Mouse (Mus musculus): ENCODE data around the gene Aldh6a1. TPM values are rescaled to one million over a fixed set of nuclear protein-coding genes. Genes with fewer than 3 reads are reported as not detected.

The Aldh6a1 gene
- total and polyA plus RNA-seq, 2 experiments from 2014 or later = 37.4 to 41.3 TPM

GRCm38 (mm10) chr12:84399663-84400062 is 51.1 kb downstream of the Aldh6a1 start:
- no peaks in the 10 kb centered on the region for H3K27me3 ChIP-seq (ENCODE audit: insufficient read depth, low read length)
- no peaks in the 10 kb centered on the region for H3K4me1 ChIP-seq (ENCODE audit: insufficient read depth, low read length)
- no peaks in the 10 kb centered on the region for H3K36me3 ChIP-seq (ENCODE audit: insufficient read depth, low read length)
- no peak overlapping the region for H3K9ac ChIP-seq (replicated peaks; ENCODE audit: low read length, poor library complexity, severe bottlenecking)
- no peak overlapping the region for H3K4me3 ChIP-seq (ENCODE audit: low read depth, low read length)
- DNase-seq (ENCODE audit: low spot score) (no peak), ATAC-seq (ENCODE audit: low FRiP score) (no peak)
- H3K4me2 ChIP-seq (ENCODE audit: low read depth, low read length, poor library complexity, severe bottlenecking) = no peak overlapping the region
- TF ChIP-seq CTCF (IDR thresholded peaks at IDR 0.05) = no peak
- no peak overlapping the region for H3K27ac ChIP-seq (ENCODE audit: low read depth, low read length)
- no peaks in the 10 kb centered on the region for H3K9me3 ChIP-seq (ENCODE audit: low read length)
- WGBS = 85% methylated on average over 9 of the region's 9 CpGs

- H3K4me3 ChIP-seq (ENCODE audit: low read depth, low read length) = no peak overlapping the region
- no peak overlapping the region for H3K4me2 ChIP-seq (ENCODE audit: low read depth, low read length, poor library complexity, severe bottlenecking)
- no peaks in the 10 kb centered on the region for H3K9me3 ChIP-seq (ENCODE audit: low read length)
- ATAC-seq (ENCODE audit: low FRiP score) (no peak), DNase-seq (ENCODE audit: low spot score) (no peak)
- no peaks in the 10 kb centered on the region for H3K36me3 ChIP-seq (ENCODE audit: insufficient read depth, low read length)
- no peak for TF ChIP-seq CTCF (IDR thresholded peaks at IDR 0.05)
- no peak overlapping the region for H3K9ac ChIP-seq (replicated peaks; ENCODE audit: low read length, poor library complexity, severe bottlenecking)
- WGBS = 87% methylated on average over 9 of the region's 9 CpGs
- no peaks in the 10 kb centered on the region for H3K27me3 ChIP-seq (ENCODE audit: insufficient read depth, low read length)
- H3K4me1 ChIP-seq (ENCODE audit: insufficient read depth, low read length) = no peaks in the 10 kb centered on the region
- no peak overlapping the region for H3K27ac ChIP-seq (ENCODE audit: low read depth, low read length)
Measured at GRCm38 (mm10) chr12:84399135-84399534, 51.7 kb downstream of the Aldh6a1 start.

DNA sequence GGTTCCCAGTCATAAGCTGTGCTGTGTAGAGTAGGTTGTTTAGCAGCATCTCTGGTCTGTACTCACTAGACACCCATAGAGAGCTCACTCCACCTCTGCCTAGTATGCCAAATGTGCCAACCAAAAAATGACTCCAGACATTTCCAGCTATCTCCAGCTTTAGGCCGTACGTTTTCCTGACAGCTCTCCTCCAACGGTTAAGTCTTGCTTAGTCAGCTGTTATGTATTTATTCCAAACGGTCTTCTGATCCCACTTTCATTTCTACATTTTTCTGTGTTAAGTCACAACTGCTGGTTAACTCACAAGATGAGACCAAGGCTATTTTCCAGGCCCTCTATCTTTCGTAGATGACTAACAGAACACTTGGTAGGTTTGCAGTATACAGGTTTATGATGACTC is 52.2 kb downstream of the Aldh6a1 start:
- 90% methylated on average over 5 of the region's 5 CpGs for WGBS

GRCm38 (mm10) chr12:84397685-84398084 is 53.1 kb downstream of the Aldh6a1 start:
- Histone ChIP-seq H3K36me3 (ENCODE audit: insufficient read depth, low read length) (peaks cover under 1% of the 10 kb centered on the region; the same call in 1 of the 2 replicates), H3K4me1 (ENCODE audit: insufficient read depth, low read length) (no peaks in the 10 kb centered on the region), H3K27ac (ENCODE audit: low read depth, low read length) (no peak overlapping the region), H3K4me2 (ENCODE audit: low read depth, low read length, poor library complexity, severe bottlenecking) (no peak overlapping the region), H3K27me3 (ENCODE audit: insufficient read depth, low read length) (no peaks in the 10 kb centered on the region), H3K9me3 (ENCODE audit: low read length) (no peaks in the 10 kb centered on the region), H3K9ac (replicated peaks; ENCODE audit: low read length, poor library complexity, severe bottlenecking) (no peak overlapping the region), H3K4me3 (ENCODE audit: low read depth, low read length) (no peak overlapping the region)
- TF ChIP-seq CTCF (IDR thresholded peaks at IDR 0.05) = no peak
- DNase-seq (ENCODE audit: low spot score) (no peak), ATAC-seq (ENCODE audit: low FRiP score) (no peak)

More for the DNA sequence above, 52.2 kb downstream of the Aldh6a1 start:
- no peaks in the 10 kb centered on the region for H3K36me3 ChIP-seq (ENCODE audit: insufficient read depth, low read length)
- DNase-seq (ENCODE audit: low spot score) (no peak), ATAC-seq (ENCODE audit: low FRiP score) (no peak)
- no peak overlapping the region for H3K27ac ChIP-seq (ENCODE audit: low read depth, low read length)
- no peaks in the 10 kb centered on the region for H3K27me3 ChIP-seq (ENCODE audit: insufficient read depth, low read length)
- no peak for TF ChIP-seq CTCF (IDR thresholded peaks at IDR 0.05)
- no peaks in the 10 kb centered on the region for H3K4me1 ChIP-seq (ENCODE audit: insufficient read depth, low read length)
- H3K9me3 ChIP-seq (ENCODE audit: low read length) = no peaks in the 10 kb centered on the region
- no peak overlapping the region for H3K4me2 ChIP-seq (ENCODE audit: low read depth, low read length, poor library complexity, severe bottlenecking)
- no peak overlapping the region for H3K9ac ChIP-seq (replicated peaks; ENCODE audit: low read length, poor library complexity, severe bottlenecking)
- H3K4me3 ChIP-seq (ENCODE audit: low read depth, low read length) = no peak overlapping the region

DNA sequence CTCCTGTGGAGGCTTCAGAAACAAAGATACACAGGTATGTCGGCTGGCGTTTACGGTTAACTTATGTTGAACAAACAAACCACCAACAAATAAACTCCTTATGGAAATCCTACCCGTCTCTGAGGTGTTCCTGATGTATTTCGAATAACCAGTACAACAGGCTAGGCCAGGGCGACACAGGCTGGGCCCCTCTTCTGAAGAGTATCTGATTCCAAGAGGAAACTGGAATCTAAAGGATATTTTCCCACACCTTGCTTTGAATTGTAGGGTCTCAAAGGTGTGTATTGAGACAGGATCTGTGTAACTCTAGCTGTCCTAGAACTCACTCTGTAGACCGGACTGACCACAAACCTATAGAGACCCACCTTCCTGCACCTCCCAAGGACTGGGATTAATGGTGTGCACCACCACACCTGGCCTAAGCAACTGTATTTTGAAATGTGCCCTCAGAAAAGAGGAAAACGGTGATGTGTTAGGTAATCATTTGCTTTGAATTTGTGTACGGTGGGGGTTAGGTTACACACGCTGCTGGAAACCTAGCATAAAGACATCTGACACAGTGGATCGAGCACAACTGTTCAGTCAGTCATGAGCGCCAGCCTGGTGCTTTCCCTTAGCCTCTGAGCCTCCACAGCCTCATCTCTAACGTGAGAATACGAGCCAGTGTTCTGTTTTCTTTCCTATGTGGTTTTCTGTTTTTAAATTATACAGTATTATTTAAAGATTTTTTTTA is 53.7 kb downstream of the Aldh6a1 start:
- no peak overlapping the region for H3K27ac ChIP-seq (ENCODE audit: low read depth, low read length)
- 90% methylated on average over 14 of the region's 14 CpGs for WGBS
- no peaks in the 10 kb centered on the region for H3K4me1 ChIP-seq (ENCODE audit: insufficient read depth, low read length)
- H3K4me3 ChIP-seq (ENCODE audit: low read depth, low read length) = no peak overlapping the region
- no peak overlapping the region for H3K9ac ChIP-seq (replicated peaks; ENCODE audit: low read length, poor library complexity, severe bottlenecking)
- no peaks in the 10 kb centered on the region for H3K9me3 ChIP-seq (ENCODE audit: low read length)
- no peak overlapping the region for H3K4me2 ChIP-seq (ENCODE audit: low read depth, low read length, poor library complexity, severe bottlenecking)
- peaks cover 6% of the 10 kb centered on the region; the same call in 1 of the 2 replicates for H3K36me3 ChIP-seq (ENCODE audit: insufficient read depth, low read length)
- ATAC-seq (ENCODE audit: low FRiP score) = no peak
- no peaks in the 10 kb centered on the region for H3K27me3 ChIP-seq (ENCODE audit: insufficient read depth, low read length)
- no peak for DNase-seq (ENCODE audit: low spot score)
- TF ChIP-seq CTCF (IDR thresholded peaks at IDR 0.05) = no peak

DNA sequence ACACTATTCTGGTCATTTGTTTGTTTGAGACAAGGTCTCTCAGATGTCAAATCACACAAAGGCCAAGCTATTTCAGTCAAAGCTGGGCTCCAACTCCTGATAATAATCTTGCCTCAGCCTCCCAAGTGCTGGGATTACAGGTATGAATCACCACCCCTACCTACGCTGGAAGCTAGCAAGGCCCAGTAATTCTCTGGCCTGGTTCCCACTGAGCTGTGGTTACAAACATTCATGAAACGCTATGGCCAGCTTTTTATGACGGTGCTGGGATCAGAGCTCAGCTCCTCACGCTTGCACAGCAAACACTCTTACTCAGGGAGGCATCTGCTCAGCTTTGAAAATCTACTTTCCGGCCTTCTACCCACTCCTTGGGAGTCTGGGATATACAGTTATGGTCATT is 57.0 kb downstream of the Aldh6a1 start:
- no peaks in the 10 kb centered on the region for H3K27me3 ChIP-seq (ENCODE audit: insufficient read depth, low read length)
- H3K4me1 ChIP-seq (ENCODE audit: insufficient read depth, low read length) = no peaks in the 10 kb centered on the region
- H3K9me3 ChIP-seq (ENCODE audit: low read length) = no peaks in the 10 kb centered on the region
- ATAC-seq (ENCODE audit: low FRiP score) = no peak
- DNase-seq (ENCODE audit: low spot score) = no peak
- H3K36me3 ChIP-seq (ENCODE audit: insufficient read depth, low read length) = peaks cover 6% of the 10 kb centered on the region; the same call in 1 of the 2 replicates
- H3K9ac ChIP-seq (replicated peaks; ENCODE audit: low read length, poor library complexity, severe bottlenecking) = no peak overlapping the region
- no peak for TF ChIP-seq CTCF (IDR thresholded peaks at IDR 0.05)
- no peak overlapping the region for H3K4me3 ChIP-seq (ENCODE audit: low read depth, low read length)
- no peak overlapping the region for H3K4me2 ChIP-seq (ENCODE audit: low read depth, low read length, poor library complexity, severe bottlenecking)
- no peak overlapping the region for H3K27ac ChIP-seq (ENCODE audit: low read depth, low read length)
- WGBS = 95% methylated on average over 5 of the region's 5 CpGs

All from midbrain, postnatal 0 days (tissue).